Mouse (Mus musculus) heart, postnatal 0 days (tissue): Measurements from ENCODE around the gene Palld.

Experiments used
- CTCF ChIP-seq: IDR thresholded peaks from 2 replicates; pipeline ENCODE4 v1.5.1; 2016; ENCODE audit warnings: antibody characterized with exemption, control low read depth, low read depth
- EP300 ChIP-seq: IDR thresholded peaks from 2 replicates; pipeline ENCODE4 v1.6.1; 2016; ENCODE audit warnings: antibody characterized with exemption, low read depth

GRCm38 (mm10) chr8:61516745-61517501 lies 385.6 kb downstream of the Palld start:
- TF ChIP-seq EP300 (no peak), CTCF (no peak)
